Mouse (Mus musculus): ENCODE measurements around the gene Cerkl. TPM values are rescaled to one million over a fixed set of nuclear protein-coding genes. Genes with fewer than 3 reads are reported as not detected.

Cerkl gene
- polyA plus RNA-seq, 1 experiment from 2014 or later: 2.6 TPM

DNA sequence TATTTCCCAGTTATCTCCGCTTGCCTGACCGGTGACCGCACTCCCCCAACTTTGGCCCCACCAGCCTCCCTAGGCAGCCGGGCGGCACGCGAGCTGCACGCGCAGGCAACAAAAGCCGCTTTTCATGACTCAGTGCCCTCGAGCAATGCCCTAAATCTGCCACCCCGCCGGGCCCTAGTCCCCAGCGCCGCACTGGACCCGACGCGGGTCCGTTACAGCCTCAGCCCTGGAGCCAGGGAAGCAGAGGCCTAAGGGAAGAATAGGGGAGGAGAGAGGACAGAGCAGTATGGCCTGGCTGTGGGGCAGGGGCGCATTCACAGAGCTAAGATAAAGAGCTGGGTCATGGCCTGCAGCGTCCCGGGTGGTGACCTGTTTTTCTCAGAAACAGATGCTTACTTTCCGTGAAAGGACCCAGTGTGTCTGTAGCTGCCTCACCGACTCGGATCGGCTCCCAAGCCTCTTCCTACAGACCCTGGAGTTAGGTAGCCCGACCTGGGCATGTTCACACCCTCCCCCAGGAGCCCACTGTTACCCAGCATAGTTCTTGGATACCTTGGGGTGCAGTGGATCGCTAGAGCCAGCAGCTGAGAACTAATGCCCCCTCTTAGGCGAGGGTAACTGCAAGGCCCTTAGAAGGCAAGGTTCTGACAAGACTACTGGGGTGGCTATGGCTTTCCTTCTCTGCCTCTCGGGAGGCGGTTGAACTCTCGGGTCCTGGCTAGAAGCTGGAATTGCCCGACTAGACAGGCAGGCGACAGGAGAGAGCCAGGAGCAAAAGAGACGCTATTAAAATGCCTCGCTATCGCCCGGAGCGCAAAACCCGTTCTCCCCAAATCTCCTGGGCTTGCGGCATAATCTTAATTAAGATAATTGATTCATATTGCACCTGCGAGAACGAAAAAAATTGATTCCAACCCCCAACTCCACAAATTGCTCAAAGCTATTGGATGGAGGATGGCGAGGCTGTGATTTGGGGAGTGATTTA, 2.8 kb upstream of the Cerkl start:
- H3K27me3 ChIP-seq (replicated peaks; ENCODE audit: control insufficient read depth, insufficient read depth, low read length): peaks cover 10% of the 10 kb centered on the region
- peak overlapping the region; percentile 25 for H3K4me3 ChIP-seq (ENCODE audit: low read length)

GRCm38 (mm10) chr2:79457932-79458331, 1.3 kb upstream of the Cerkl start:
- no peak for ATAC-seq
- H3K4me1 ChIP-seq (ENCODE audit: control insufficient read depth, insufficient read depth, low read depth, low read length): peaks cover 16% of the 10 kb centered on the region
- H3K27me3 ChIP-seq (replicated peaks; ENCODE audit: control insufficient read depth, insufficient read depth, low read length): peaks cover 10% of the 10 kb centered on the region
- WGBS: 17% methylated on average over 3 of the region's 3 CpGs
- no peak overlapping the region for H3K4me2 ChIP-seq (ENCODE audit: low read length)
- no peak overlapping the region for H3K4me3 ChIP-seq (ENCODE audit: low read length)
- no peak overlapping the region for H3K9ac ChIP-seq (ENCODE audit: low read depth, low read length)
- no peaks in the 10 kb centered on the region for H3K9me3 ChIP-seq (ENCODE audit: control insufficient read depth, low read length)
- H3K27ac ChIP-seq (ENCODE audit: low read depth, low read length): no peak overlapping the region
- H3K36me3 ChIP-seq (ENCODE audit: control insufficient read depth, insufficient read depth, low read length): no peaks in the 10 kb centered on the region

More for the DNA sequence above, 2.8 kb upstream of the Cerkl start:
- H3K36me3 ChIP-seq (ENCODE audit: control insufficient read depth, insufficient read depth, low read length): no peaks in the 10 kb centered on the region
- no peak for ATAC-seq
- peak overlapping the region; percentile 31 for H3K27ac ChIP-seq (ENCODE audit: low read depth, low read length)
- peak overlapping the region; percentile 56 for H3K9ac ChIP-seq (ENCODE audit: low read depth, low read length)
- H3K4me2 ChIP-seq (ENCODE audit: low read length): peak overlapping the region; percentile 46
- no peaks in the 10 kb centered on the region for H3K9me3 ChIP-seq (ENCODE audit: control insufficient read depth, low read length)
- H3K4me1 ChIP-seq (ENCODE audit: control insufficient read depth, insufficient read depth, low read depth, low read length): peaks cover 16% of the 10 kb centered on the region
- WGBS: 3% methylated on average over 44 of the region's 44 CpGs

DNA sequence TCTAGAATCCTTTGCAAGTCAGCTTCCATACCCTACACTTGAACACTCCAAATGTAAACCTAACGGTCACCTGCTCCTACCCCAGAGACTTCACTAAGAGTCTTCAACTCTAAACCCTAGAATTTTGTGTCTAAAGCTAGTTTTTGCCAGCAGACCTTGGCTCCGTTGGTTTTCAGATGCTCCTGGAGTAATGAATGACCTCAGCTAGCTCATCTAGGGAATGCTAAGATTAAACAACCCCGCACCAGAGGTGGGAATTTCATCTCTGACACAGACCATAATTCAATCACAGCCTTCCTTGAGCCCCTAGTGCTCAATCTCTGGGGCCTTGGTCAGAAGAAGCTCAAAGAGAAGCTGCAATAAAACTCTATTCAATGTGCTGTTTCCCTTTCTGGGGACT, 849 bp upstream of the Cerkl start:
- H3K36me3 ChIP-seq (ENCODE audit: control insufficient read depth, insufficient read depth, low read length): no peaks in the 10 kb centered on the region
- no peak overlapping the region for H3K4me3 ChIP-seq (ENCODE audit: low read length)
- no peak overlapping the region for H3K27ac ChIP-seq (ENCODE audit: low read depth, low read length)
- no peak overlapping the region for H3K9ac ChIP-seq (ENCODE audit: low read depth, low read length)
- ATAC-seq: no peak
- no peaks in the 10 kb centered on the region for H3K9me3 ChIP-seq (ENCODE audit: control insufficient read depth, low read length)
- H3K27me3 ChIP-seq (replicated peaks; ENCODE audit: control insufficient read depth, insufficient read depth, low read length): peaks cover 10% of the 10 kb centered on the region
- no peak overlapping the region for H3K4me2 ChIP-seq (ENCODE audit: low read length)
- WGBS: 55% methylated on average over 3 of the region's 3 CpGs
- H3K4me1 ChIP-seq (ENCODE audit: control insufficient read depth, insufficient read depth, low read depth, low read length): peaks cover 16% of the 10 kb centered on the region

DNA sequence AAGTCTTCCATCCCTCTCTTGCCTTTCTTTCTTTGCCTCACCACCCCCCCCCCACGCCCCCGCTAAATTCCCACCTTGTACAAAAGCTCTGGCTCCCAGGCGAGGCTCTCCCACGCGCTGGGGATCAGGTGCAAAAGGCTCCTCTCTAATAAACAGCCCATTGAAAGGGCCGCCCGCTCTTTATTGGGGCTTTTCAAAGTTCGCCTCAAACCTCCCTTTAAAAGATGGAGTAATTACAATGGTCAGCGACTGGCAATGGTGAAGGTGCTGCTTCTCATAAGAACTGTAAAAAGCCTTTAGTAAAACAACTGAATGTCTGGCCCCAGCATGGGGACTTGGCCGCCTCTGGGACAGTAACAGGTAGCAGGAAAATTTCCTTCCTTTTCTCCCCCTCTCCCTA, 939 bp downstream of the Cerkl start:
- H3K27ac ChIP-seq (ENCODE audit: low read depth, low read length): no peak overlapping the region

DNA sequence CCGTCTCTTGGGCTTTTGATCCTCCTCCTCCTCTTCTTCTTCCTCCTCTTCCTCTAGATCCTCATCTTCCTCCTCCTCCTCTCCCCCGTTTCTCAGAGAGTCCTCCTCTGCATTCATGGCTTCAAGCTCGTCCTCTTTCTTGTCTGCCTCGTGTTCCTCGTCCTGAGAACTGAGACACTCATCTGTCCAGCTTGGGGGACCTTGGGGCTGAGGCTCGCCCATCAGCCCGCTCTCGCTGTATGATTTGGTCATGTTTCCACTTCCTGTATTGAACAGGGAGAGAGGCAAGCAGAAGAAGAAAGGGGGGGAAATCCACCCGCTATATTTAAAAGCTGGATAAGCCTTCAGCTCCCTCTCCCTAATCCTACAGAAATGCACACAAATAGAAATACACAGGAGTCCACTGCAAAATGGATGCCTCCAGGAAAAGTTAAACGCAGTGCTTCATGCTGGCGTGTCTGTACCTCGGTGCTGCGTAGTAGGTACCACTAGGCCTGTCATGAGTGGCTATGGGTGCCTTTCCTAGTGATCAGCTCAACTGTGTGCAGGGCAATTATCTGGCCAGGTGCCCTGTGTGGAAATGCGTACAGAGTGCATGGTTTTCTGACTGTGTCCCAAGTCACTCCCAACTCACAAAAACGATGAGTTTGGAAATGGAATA, 1.7 kb downstream of the Cerkl start:
- H3K27ac ChIP-seq (ENCODE audit: low read depth, low read length): peak overlapping the region; percentile 70
- no peaks in the 10 kb centered on the region for H3K9me3 ChIP-seq (ENCODE audit: control insufficient read depth, low read length)
- peak overlapping the region; percentile 85 for H3K4me2 ChIP-seq (ENCODE audit: low read length)
- peak overlapping the region; percentile 61 for H3K9ac ChIP-seq (ENCODE audit: low read depth, low read length)
- peak overlapping the region; percentile 50 for H3K4me3 ChIP-seq (ENCODE audit: low read length)
- H3K4me1 ChIP-seq (ENCODE audit: control insufficient read depth, insufficient read depth, low read depth, low read length): peaks cover 15% of the 10 kb centered on the region
- peaks cover 10% of the 10 kb centered on the region for H3K27me3 ChIP-seq (replicated peaks; ENCODE audit: control insufficient read depth, insufficient read depth, low read length)
- ATAC-seq: no peak
- no peaks in the 10 kb centered on the region for H3K36me3 ChIP-seq (ENCODE audit: control insufficient read depth, insufficient read depth, low read length)
- WGBS: 7% methylated on average over 15 of the region's 15 CpGs

More for the DNA sequence above, 939 bp downstream of the Cerkl start:
- WGBS: 2% methylated on average over 10 of the region's 10 CpGs
- ATAC-seq: no peak
- Histone ChIP-seq H3K9ac (ENCODE audit: low read depth, low read length) (peak overlapping the region; percentile 36), H3K4me3 (ENCODE audit: low read length) (peak overlapping the region; percentile 50), H3K9me3 (ENCODE audit: control insufficient read depth, low read length) (no peaks in the 10 kb centered on the region), H3K36me3 (ENCODE audit: control insufficient read depth, insufficient read depth, low read length) (no peaks in the 10 kb centered on the region), H3K4me2 (ENCODE audit: low read length) (peak overlapping the region; percentile 85), H3K4me1 (ENCODE audit: control insufficient read depth, insufficient read depth, low read depth, low read length) (peaks cover 16% of the 10 kb centered on the region), H3K27me3 (replicated peaks; ENCODE audit: control insufficient read depth, insufficient read depth, low read length) (peaks cover 10% of the 10 kb centered on the region)

DNA sequence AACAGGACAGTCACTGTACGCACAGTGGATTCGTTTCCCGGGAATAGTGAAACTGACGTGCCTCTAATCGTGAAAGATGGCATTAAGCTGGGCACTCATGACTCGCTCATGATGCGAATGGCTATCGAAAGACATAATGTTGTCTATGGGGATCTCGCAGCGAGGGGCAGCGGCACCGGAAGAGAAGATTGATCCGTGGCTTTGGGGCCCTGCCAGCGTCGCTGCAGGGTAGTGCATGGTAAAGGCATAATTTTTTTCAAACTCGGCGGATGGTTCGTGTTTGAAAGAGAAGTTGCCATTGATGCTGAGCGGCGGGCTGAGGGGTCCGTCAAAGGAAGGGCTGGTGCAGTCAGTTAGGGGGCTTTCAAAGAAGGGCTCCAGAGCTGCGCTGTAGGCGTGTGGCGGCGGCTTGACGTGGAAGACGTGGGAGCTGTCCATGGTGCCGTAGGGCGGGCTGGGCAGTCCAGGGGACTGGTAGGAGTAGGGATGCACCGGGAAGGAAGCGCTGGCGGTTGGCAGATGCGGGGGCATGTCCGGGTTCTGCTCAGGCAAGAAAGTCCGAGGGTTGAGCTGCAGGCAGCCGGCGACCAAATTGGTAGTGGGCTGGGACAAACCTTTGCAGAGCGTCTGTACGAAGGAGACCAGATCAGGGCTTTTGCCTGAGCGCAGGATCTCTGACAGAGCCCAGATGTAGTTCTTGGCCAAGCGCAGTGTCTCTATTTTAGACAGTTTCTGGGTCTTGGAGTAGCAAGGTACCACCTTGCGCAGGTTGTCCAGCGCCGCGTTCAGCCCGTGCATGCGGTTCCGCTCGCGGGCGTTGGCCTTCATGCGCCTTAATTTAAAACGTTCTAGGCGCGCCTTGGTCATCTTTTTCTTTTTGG, 2.4 kb downstream of the Cerkl start:
- Histone ChIP-seq H3K4me1 (ENCODE audit: control insufficient read depth, insufficient read depth, low read depth, low read length) (peaks cover 7% of the 10 kb centered on the region), H3K4me2 (ENCODE audit: low read length) (peak overlapping the region; percentile 85), H3K27me3 (replicated peaks; ENCODE audit: control insufficient read depth, insufficient read depth, low read length) (peaks cover 10% of the 10 kb centered on the region; the same call in 1 of the 2 replicates), H3K9me3 (ENCODE audit: control insufficient read depth, low read length) (no peaks in the 10 kb centered on the region), H3K36me3 (ENCODE audit: control insufficient read depth, insufficient read depth, low read length) (no peaks in the 10 kb centered on the region), H3K9ac (ENCODE audit: low read depth, low read length) (peak overlapping the region; percentile 61), H3K4me3 (ENCODE audit: low read length) (peak overlapping the region; percentile 50), H3K27ac (ENCODE audit: low read depth, low read length) (peak overlapping the region; percentile 70)
- WGBS: 1% methylated on average over 55 of the region's 55 CpGs
- peak; percentile 62 for ATAC-seq

DNA sequence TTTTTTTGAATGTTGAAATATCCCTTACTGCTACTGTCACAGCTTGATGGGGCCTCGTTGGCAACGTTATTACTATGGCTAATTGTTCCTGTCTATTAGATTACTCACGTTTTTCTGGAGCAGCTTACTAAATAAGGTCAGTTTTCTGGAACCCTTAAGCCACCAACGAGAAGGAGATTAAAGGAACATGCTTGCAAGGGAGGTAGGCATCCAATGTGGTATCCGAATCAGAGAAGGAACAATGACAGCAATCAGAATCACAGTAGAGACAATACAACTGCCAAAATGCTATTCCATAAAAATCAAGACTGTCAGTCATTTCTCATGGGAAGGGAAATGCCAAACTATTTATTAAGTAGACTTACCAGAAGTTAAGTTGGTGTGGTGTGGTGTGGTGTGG, 5.1 kb downstream of the Cerkl start:
- H3K36me3 ChIP-seq (ENCODE audit: control insufficient read depth, insufficient read depth, low read length): no peaks in the 10 kb centered on the region
- no peak overlapping the region for H3K4me3 ChIP-seq (ENCODE audit: low read length)
- 34% methylated on average over 5 of the region's 5 CpGs for WGBS
- H3K27me3 ChIP-seq (replicated peaks; ENCODE audit: control insufficient read depth, insufficient read depth, low read length): 0 out of 2 replicates have a peak, but pooled peaks cover 2% of the 10 kb centered on the region
- H3K27ac ChIP-seq (ENCODE audit: low read depth, low read length): no peak overlapping the region
- no peak for ATAC-seq
- H3K4me2 ChIP-seq (ENCODE audit: low read length): no peak overlapping the region
- no peaks in the 10 kb centered on the region; the same call in 1 of the 2 replicates for H3K4me1 ChIP-seq (ENCODE audit: control insufficient read depth, insufficient read depth, low read depth, low read length)
- no peaks in the 10 kb centered on the region for H3K9me3 ChIP-seq (ENCODE audit: control insufficient read depth, low read length)
- H3K9ac ChIP-seq (ENCODE audit: low read depth, low read length): no peak overlapping the region

- Histone ChIP-seq H3K4me2 (ENCODE audit: low read length) (no peak overlapping the region), H3K4me1 (ENCODE audit: control insufficient read depth, insufficient read depth, low read depth, low read length) (no peaks in the 10 kb centered on the region; the same call in 1 of the 2 replicates), H3K27me3 (replicated peaks; ENCODE audit: control insufficient read depth, insufficient read depth, low read length) (0 out of 2 replicates have a peak, but pooled peaks cover 2% of the 10 kb centered on the region), H3K36me3 (ENCODE audit: control insufficient read depth, insufficient read depth, low read length) (no peaks in the 10 kb centered on the region), H3K4me3 (ENCODE audit: low read length) (no peak overlapping the region), H3K9ac (ENCODE audit: low read depth, low read length) (no peak overlapping the region), H3K9me3 (ENCODE audit: control insufficient read depth, low read length) (no peaks in the 10 kb centered on the region), H3K27ac (ENCODE audit: low read depth, low read length) (0 out of 2 replicates have a peak overlapping the region, but pooled peaks have one; percentile 17)
- WGBS: 55% methylated on average over 4 of the region's 4 CpGs
- ATAC-seq: no peak
These were observed 5.7 kb downstream of the Cerkl start for GRCm38 (mm10) chr2:79450684-79451394.
